Mouse (Mus musculus) intestine, postnatal 0 days (tissue): ENCODE results near the gene Caskin2. TPM values are rescaled to one million over a fixed set of nuclear protein-coding genes. Genes with fewer than 3 reads are reported as not detected.

Experiments used
- ATAC-seq: fragments of 200-750 bp; cut with Nextera tagmentation; 2 replicates; pipeline ENCODE4 v1.8.0; 2017; ENCODE audit warnings: mild to moderate bottlenecking, moderate TSS enrichment, moderate library complexity
- H3K27ac ChIP-seq: fragments of 300-500 bp; sonication (generic); 2 replicates; pipeline ENCODE4 v1.5.1; 2014; ENCODE audit warnings: mild to moderate bottlenecking, low read depth, low read length, moderate library complexity
- H3K27me3 ChIP-seq: fragments of 300-500 bp; sonication (generic); replicated peaks from 2 replicates; pipeline ENCODE4 v1.6.1; 2014; ENCODE audit warnings: low read length, mixed read lengths; ENCODE audit not compliant: control insufficient read depth, insufficient read depth
- H3K36me3 ChIP-seq: fragments of 300-500 bp; sonication (generic); 2 replicates; pipeline ENCODE4 v1.6.1; 2014; ENCODE audit warnings: mild to moderate bottlenecking, moderate library complexity; ENCODE audit not compliant: control insufficient read depth, insufficient read depth
- H3K4me1 ChIP-seq: fragments of 300-500 bp; sonication (generic); replicated peaks from 2 replicates; pipeline ENCODE4 v1.6.1; 2014; ENCODE audit warnings: antibody characterized with exemption, low read length, mixed read lengths; ENCODE audit not compliant: control insufficient read depth, insufficient read depth
- H3K4me2 ChIP-seq: fragments of 300-500 bp; sonication (generic); replicated peaks from 2 replicates; pipeline ENCODE4 v1.6.1; 2014; ENCODE audit warnings: low read depth, mild to moderate bottlenecking, moderate library complexity
- H3K4me3 ChIP-seq: fragments of 300-500 bp; sonication (generic); 2 replicates; pipeline ENCODE4 v1.5.1; 2014; ENCODE audit warnings: low read depth, low read length
- H3K9ac ChIP-seq: fragments of 300-500 bp; sonication (generic); 2 replicates; pipeline ENCODE4 v1.6.1; 2014; ENCODE audit warnings: mild to moderate bottlenecking, low read depth, low read length
- H3K9me3 ChIP-seq: fragments of 300-500 bp; sonication (generic); 2 replicates; pipeline ENCODE4 v1.6.1; 2016; ENCODE audit warnings: mixed run types; ENCODE audit not compliant: control insufficient read depth
- CTCF ChIP-seq: sonication (generic); IDR thresholded peaks from 2 replicates; pipeline ENCODE4 v1.5.1; 2016; ENCODE audit warnings: low read depth, mild to moderate bottlenecking, control low read depth, antibody characterized with exemption, moderate library complexity
- WGBS: fragments of 180-500 bp; shearing (Covaris S2); extraction: QIAGEN DNeasy Blood & Tissue Kit; methylation state at CpG from one replicate; pipeline ENCODE4 v1.1.7; 2014; 5-methylcytosine and 5-hydroxymethylcytosine counted together
- polyA plus RNA-seq: library from polyadenylated mRNA; unstranded; fragments of >200 nt; fragmentation: Nextera tagmentation; extraction: Ambion mirVana; gene quantifications from 2 replicates; pipeline ENCODE4 v1.2.1, GENCODE M21; 2015

Caskin2 gene
- polyA plus RNA-seq, 1 experiment from 2014 or later, result 7.4 TPM

- no peak overlapping the region for H3K4me3 ChIP-seq
- H3K27me3 ChIP-seq, result no peaks in the 10 kb centered on the region
- whole genome bisulfite sequencing, result 79% methylated on average over 9 of the region's 9 CpGs
- H3K36me3 ChIP-seq, result no peaks in the 10 kb centered on the region; the same call in 1 of the 2 replicates
- H3K4me2 ChIP-seq, result no peak overlapping the region
- H3K4me1 ChIP-seq, result peaks cover 18% of the 10 kb centered on the region
- H3K27ac ChIP-seq, result no peak overlapping the region
- H3K9me3 ChIP-seq, result no peaks in the 10 kb centered on the region
- TF ChIP-seq CTCF, result no peak
- no peak for ATAC-seq
- no peak overlapping the region for H3K9ac ChIP-seq
Measured at GRCm38 (mm10) chr11:115776954-115777353, 36.5 kb downstream of the Caskin2 start.

DNA sequence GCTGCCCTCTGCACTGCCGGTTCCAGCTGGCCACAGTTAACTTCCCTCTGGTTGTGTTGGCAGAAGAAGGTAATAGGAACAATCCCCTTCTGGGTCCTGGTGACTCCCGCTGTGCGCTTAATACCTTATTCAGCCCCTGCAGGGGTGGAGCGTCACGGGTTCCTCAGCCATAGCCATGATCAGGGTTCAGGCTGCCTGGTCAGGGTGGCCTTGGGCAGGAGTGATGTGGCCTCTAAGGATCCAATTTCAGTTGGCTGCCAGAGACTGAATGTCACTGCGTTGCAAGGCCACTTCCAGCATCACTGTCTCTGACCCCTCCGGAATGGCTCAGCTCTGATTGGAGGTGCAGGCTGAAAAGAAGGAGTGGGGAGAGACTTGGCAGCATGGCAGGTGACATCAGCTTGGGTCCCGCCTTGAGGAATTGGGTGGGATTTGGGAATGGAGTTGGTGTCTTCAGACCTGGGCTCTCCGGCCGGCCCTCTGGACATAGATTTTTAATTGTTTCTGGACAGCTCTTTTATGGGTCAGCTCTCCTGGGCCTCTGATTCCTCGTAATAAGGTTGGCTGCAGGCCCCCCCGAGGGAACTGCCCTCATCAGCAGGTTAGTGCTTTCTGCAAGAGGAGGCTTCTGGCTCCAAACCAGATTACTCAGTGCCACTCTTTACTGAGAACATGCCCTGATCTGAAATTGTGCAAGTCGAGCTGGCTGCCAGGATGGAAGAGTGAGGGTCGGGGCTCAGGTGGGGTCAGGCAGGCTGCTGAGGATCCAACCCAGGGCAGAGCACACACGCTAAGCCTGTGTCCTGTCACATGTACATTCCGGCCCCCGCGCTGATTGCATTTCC, 37.4 kb downstream of the Caskin2 start:
- ATAC-seq, result no peak
- Histone ChIP-seq H3K27me3 (no peaks in the 10 kb centered on the region), H3K36me3 (no peaks in the 10 kb centered on the region; the same call in 1 of the 2 replicates), H3K27ac (no peak overlapping the region), H3K4me2 (no peak overlapping the region), H3K4me3 (no peak overlapping the region), H3K9me3 (no peaks in the 10 kb centered on the region), H3K4me1 (peaks cover 18% of the 10 kb centered on the region), H3K9ac (no peak overlapping the region)
- 66% methylated on average over 18 of the region's 18 CpGs for WGBS
- no peak for TF ChIP-seq CTCF

DNA sequence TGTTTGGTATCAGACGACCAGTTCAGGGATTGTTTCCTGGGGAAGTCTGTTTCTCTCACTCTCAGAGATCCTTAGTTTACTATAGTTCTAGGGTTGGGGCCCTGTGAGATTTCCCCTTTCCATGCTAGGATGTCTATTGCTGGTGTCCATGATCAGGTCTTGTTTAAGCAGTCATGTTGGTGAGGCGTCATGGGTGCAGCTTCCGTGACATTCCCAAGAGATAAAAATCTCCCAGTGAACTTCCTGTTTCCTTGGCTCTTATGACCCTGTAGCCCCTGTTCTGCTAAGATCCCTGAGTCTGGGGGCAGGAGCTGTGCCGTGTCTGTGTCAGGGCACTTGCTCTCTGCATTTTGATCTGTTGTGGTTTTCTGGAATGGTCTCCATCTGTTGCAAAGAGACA, 38.8 kb downstream of the Caskin2 start:
- Histone ChIP-seq H3K9me3 (no peaks in the 10 kb centered on the region), H3K4me1 (peaks cover 9% of the 10 kb centered on the region), H3K27me3 (no peaks in the 10 kb centered on the region), H3K36me3 (no peaks in the 10 kb centered on the region; the same call in 1 of the 2 replicates), H3K4me3 (no peak overlapping the region), H3K27ac (no peak overlapping the region), H3K4me2 (no peak overlapping the region), H3K9ac (no peak overlapping the region)
- no peak for ATAC-seq
- no peak for TF ChIP-seq CTCF
- 49% methylated on average over 4 of the region's 4 CpGs for WGBS

- no peaks in the 10 kb centered on the region for H3K9me3 ChIP-seq
- ATAC-seq, result no peak
- H3K4me3 ChIP-seq, result no peak overlapping the region
- no peak overlapping the region for H3K27ac ChIP-seq
- H3K9ac ChIP-seq, result no peak overlapping the region
- H3K36me3 ChIP-seq, result no peaks in the 10 kb centered on the region
- WGBS, result 89% methylated on average over 3 of the region's 3 CpGs
- TF ChIP-seq CTCF, result no peak
- no peak overlapping the region for H3K4me2 ChIP-seq
- H3K27me3 ChIP-seq, result no peaks in the 10 kb centered on the region
- no peaks in the 10 kb centered on the region for H3K4me1 ChIP-seq
Measured at GRCm38 (mm10) chr11:115768896-115769295, 44.5 kb downstream of the Caskin2 start.

DNA sequence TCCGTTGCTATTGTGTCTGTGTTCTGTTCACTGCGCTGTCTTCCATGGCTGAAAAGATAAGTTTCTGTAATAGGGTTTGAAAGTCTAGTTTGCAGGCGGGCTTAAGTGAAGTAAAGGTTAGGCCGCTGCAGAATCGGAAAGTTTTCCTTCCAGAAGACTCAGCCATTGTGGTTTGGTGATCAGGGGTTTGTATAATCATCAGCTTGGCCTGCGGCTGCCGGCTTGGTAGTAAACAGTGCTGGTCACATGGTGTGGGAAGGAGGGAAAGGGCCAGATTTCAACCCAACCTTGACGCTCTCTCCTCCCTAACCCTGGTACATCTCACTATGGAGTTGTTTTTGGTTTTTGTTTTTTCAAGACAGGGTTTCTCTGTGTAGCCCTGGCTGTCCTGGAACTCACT, 46.5 kb downstream of the Caskin2 start:
- Histone ChIP-seq H3K4me3 (no peak overlapping the region), H3K4me1 (no peaks in the 10 kb centered on the region), H3K9ac (no peak overlapping the region), H3K27ac (peak overlapping the region; percentile 71; the same call in 1 of the 2 replicates), H3K4me2 (peak overlapping the region; percentile 86), H3K36me3 (no peaks in the 10 kb centered on the region), H3K27me3 (no peaks in the 10 kb centered on the region), H3K9me3 (no peaks in the 10 kb centered on the region)
- TF ChIP-seq CTCF, result no peak
- 62% methylated on average over 8 of the region's 8 CpGs for WGBS
- no peak for ATAC-seq

- WGBS, result 24% methylated on average over 13 of the region's 13 CpGs
- ATAC-seq, result no peak
- H3K4me2 ChIP-seq, result peak overlapping the region; percentile 86
- no peak for TF ChIP-seq CTCF
- no peaks in the 10 kb centered on the region for H3K36me3 ChIP-seq
- H3K27me3 ChIP-seq, result no peaks in the 10 kb centered on the region
- peak overlapping the region; percentile 85 for H3K9ac ChIP-seq
- H3K9me3 ChIP-seq, result no peaks in the 10 kb centered on the region
- H3K4me1 ChIP-seq, result no peaks in the 10 kb centered on the region
- H3K27ac ChIP-seq, result peak overlapping the region; percentile 71; the same call in 1 of the 2 replicates
- peak overlapping the region; percentile 81 for H3K4me3 ChIP-seq
Measured at GRCm38 (mm10) chr11:115766356-115766943, 47.0 kb downstream of the Caskin2 start.
